Mouse (Mus musculus): Measurements from ENCODE around the gene Iba57. TPM values are rescaled to one million over a fixed set of nuclear protein-coding genes. Genes with fewer than 3 reads are reported as not detected.

Gene Iba57
- polyA plus RNA-seq, 1 experiment from 2014 or later: 12.1 TPM

DNA sequence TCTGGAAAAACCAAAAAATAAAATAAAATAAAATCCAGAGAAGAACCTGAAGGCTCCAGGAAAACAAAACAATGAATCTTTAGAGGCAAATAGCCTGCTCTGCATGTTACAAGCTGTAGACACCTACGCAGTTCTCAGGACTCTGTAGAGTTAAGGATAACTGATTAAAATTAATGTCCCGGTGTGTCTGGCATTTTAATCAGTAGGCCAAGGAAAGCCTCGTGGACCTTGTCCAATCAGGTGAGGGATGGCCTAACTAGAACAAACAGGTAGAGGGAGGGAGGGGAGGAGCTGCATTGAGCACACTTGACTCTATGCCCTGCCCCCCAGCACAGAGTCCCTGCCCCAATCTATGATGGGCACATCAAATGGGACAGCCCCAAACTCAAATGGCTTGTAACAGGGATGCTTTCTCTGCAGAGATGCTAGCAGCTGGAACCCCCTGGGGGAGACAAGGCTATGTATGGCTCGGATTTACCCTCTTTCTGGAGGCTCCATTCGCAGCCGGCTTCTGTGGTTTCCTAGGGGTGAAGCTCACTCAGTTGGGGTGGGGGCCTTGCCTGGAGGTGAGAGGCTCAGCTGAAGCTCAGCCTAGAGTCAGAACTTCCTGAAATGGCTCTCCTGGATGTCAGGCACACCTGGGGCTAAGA, 10.8 kb upstream of the Iba57 start:
- 50% methylated on average over 6 of the region's 6 CpGs for WGBS (ENCODE audit: insufficient replicate concordance)
- no peak overlapping the region for H3K4me3 ChIP-seq (replicated peaks)
- H3K36me3 ChIP-seq (replicated peaks): no peaks in the 10 kb centered on the region
- no peaks in the 10 kb centered on the region for H3K9me3 ChIP-seq (replicated peaks)
- no peak overlapping the region for H3K4me2 ChIP-seq
- H3K9ac ChIP-seq: no peak overlapping the region
- H3K4me1 ChIP-seq (replicated peaks): peaks cover 4% of the 10 kb centered on the region; the same call in 1 of the 2 replicates
- ATAC-seq (ENCODE audit: insufficient read depth): no peak
- H3K27ac ChIP-seq (replicated peaks): no peak overlapping the region
- peaks cover 75% of the 10 kb centered on the region for H3K27me3 ChIP-seq

DNA sequence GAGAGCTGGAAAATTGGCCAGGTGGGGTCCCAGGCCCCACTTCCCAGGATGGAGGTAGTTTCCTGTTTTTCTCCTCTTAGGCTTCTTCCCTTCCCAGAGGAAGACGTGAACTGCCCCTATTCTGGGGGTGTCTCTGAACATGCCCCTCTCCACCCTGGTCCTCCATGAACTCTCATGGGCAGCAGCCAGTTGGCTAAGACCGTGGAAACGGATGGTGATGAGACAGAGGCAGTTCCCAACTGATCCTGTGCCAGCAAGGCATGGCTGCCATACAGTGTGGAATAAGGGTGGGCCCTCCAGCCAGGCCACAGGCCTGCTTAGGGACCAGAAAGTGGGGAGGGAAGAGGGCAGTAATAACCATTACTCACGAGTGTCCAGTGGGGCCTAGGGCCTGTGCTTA, 7.0 kb upstream of the Iba57 start:
- no peak overlapping the region for H3K9ac ChIP-seq
- ATAC-seq (ENCODE audit: insufficient read depth): no peak
- H3K27ac ChIP-seq (replicated peaks): no peak overlapping the region
- H3K4me1 ChIP-seq (replicated peaks): peaks cover 23% of the 10 kb centered on the region
- no peak overlapping the region for H3K4me3 ChIP-seq (replicated peaks)
- no peak overlapping the region for H3K4me2 ChIP-seq
- H3K36me3 ChIP-seq (replicated peaks): no peaks in the 10 kb centered on the region
- WGBS (ENCODE audit: insufficient replicate concordance): 62% methylated on average over 4 of the region's 4 CpGs
- no peaks in the 10 kb centered on the region for H3K9me3 ChIP-seq (replicated peaks)
- peaks cover 37% of the 10 kb centered on the region for H3K27me3 ChIP-seq

DNA sequence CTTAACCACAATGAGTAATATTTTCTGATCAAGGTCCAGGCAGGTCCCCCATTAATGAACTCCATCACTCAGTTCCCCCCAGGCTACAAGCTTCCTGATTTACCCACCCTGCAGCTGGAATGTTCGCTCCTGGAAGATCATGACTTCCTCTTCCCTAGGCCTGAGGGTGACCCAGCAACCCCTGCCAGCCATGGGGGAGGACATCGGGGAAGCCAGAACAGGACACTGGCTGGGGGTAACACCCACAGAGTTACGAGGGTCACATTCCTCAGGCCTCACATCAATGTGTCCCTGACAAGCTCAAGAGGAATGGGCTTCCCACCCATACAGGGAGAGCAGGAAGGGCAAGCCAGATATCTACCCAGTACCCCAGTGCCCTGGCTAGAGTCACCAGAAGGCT, 6.3 kb upstream of the Iba57 start:
- no peak overlapping the region for H3K4me2 ChIP-seq
- no peaks in the 10 kb centered on the region for H3K9me3 ChIP-seq (replicated peaks)
- no peak for ATAC-seq (ENCODE audit: insufficient read depth)
- H3K27ac ChIP-seq (replicated peaks): no peak overlapping the region
- peaks cover 30% of the 10 kb centered on the region for H3K27me3 ChIP-seq
- H3K4me3 ChIP-seq (replicated peaks): no peak overlapping the region
- no peaks in the 10 kb centered on the region for H3K36me3 ChIP-seq (replicated peaks)
- no peak overlapping the region for H3K9ac ChIP-seq
- peaks cover 30% of the 10 kb centered on the region for H3K4me1 ChIP-seq (replicated peaks)
- 60% methylated on average over 3 of the region's 3 CpGs for WGBS (ENCODE audit: insufficient replicate concordance)

DNA sequence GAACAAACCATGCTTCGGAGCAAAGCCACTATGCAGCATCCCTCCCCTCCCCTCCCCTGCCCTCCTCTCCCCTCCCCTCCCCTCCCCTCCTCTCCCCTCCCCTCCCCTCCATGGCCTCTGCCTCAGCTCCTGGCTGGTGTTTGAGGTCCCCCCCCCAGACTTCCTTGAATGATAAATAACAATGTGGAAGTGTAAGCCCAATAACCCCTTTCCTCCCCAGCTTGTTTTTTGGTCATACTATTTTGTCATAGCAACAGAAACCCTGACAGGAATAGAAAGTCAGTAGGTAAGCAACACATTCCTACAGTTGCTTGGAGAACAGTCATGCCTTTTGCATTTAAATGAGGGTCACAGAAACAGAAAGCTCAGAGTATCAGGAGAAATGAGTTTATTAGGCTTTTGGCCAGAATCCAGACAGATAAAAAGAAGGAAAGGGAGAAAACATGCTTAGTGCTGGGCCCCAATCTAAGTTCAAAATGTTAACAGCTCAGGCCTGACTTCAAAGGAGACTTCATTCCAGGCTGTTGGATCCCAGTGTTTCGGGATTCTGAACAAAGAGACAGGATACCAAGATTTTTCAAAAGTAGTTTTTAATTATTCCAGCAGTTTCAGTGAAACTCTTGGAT, 2.2 kb upstream of the Iba57 start:
- 31% methylated on average over 2 of the region's 2 CpGs for whole genome bisulfite sequencing (ENCODE audit: insufficient replicate concordance)
- Histone ChIP-seq H3K27me3 (no peaks in the 10 kb centered on the region), H3K9ac (no peak overlapping the region), H3K9me3 (replicated peaks) (no peaks in the 10 kb centered on the region), H3K4me2 (peak overlapping the region; percentile 85; the same call in 1 of the 2 replicates), H3K4me1 (replicated peaks) (peaks cover 60% of the 10 kb centered on the region), H3K36me3 (replicated peaks) (peaks cover 12% of the 10 kb centered on the region), H3K27ac (replicated peaks) (peak overlapping the region; percentile 99), H3K4me3 (replicated peaks) (no peak overlapping the region)
- ATAC-seq (ENCODE audit: insufficient read depth): no peak

DNA sequence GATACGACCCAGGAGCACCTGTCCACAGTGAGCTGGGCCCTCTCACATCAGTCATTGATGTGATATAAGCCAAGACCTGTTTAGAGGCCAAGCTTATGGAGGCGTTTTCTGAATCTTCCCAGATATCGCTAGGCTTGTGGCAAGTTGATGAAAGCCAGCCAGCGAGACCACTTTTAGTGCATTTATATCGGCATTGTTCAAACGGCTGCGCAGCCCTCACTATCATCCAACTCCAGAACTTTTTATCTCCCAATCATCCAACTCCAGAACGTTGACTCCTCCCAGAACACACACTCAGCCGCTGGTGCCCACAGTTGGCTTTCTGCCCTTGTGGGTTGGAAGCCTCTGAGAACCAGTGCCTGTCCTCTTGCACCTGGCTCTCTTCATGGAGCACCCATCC, 845 bp upstream of the Iba57 start:
- Histone ChIP-seq H3K9ac (peak overlapping the region; percentile 88), H3K27me3 (no peaks in the 10 kb centered on the region)
- peak; percentile 73 for ATAC-seq (ENCODE audit: insufficient read depth)

DNA sequence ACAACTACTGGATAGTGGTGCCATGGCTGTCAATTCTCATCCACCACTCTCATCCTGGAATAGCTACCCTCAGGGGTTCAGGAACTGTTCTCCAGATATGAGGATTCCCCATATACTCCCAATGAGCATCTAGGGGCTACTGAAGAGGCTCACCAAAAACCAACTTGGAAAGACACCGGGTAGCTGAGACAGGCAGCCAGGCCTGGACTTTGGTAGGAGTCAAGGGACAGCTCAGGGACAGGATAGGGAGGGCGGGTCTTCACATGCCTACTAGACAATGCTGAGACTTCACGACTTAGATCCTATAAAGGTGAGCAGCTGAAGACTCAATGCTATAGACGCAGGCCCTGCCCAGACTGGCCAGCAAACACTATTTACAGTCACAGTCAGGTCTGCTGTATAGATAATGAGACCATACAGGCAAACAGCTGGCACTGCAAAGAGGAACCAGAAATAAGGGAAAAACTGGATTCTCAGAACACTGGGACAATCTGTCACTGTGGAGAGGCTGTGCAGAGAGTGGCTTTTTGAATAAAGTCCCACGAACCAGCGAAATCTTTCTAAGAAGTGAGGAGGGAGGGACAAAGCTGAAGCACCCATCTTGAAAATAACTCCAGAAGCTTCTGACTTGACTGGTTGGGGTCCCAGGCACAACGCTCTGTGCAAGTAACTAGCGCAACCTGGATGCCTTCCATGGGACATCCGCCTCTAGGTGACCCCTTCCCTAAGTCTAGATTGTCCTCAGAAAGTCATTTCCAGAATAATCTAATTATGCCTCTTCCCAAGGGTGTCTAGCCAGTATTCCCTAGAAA, 890 bp downstream of the Iba57 start:
- WGBS (ENCODE audit: insufficient replicate concordance): 39% methylated on average over 9 of the region's 9 CpGs
- peaks cover 43% of the 10 kb centered on the region for H3K36me3 ChIP-seq (replicated peaks)
- peak overlapping the region; percentile 78 for H3K4me3 ChIP-seq (replicated peaks)
- H3K9ac ChIP-seq: peak overlapping the region; percentile 64
- no peak for ATAC-seq (ENCODE audit: insufficient read depth)
- H3K4me1 ChIP-seq (replicated peaks): peaks cover 55% of the 10 kb centered on the region
- H3K9me3 ChIP-seq (replicated peaks): no peaks in the 10 kb centered on the region
- peak overlapping the region; percentile 85 for H3K4me2 ChIP-seq
- peak overlapping the region; percentile 99 for H3K27ac ChIP-seq (replicated peaks)
- H3K27me3 ChIP-seq: no peaks in the 10 kb centered on the region

More for the DNA sequence above, 845 bp upstream of the Iba57 start:
- peaks cover 26% of the 10 kb centered on the region for H3K36me3 ChIP-seq (replicated peaks)
- peak overlapping the region; percentile 78 for H3K4me3 ChIP-seq (replicated peaks)
- H3K4me2 ChIP-seq: peak overlapping the region; percentile 85
- no peaks in the 10 kb centered on the region for H3K9me3 ChIP-seq (replicated peaks)
- peak overlapping the region; percentile 99 for H3K27ac ChIP-seq (replicated peaks)
- peaks cover 63% of the 10 kb centered on the region for H3K4me1 ChIP-seq (replicated peaks)
- 14% methylated on average over 9 of the region's 9 CpGs for WGBS (ENCODE audit: insufficient replicate concordance)

DNA sequence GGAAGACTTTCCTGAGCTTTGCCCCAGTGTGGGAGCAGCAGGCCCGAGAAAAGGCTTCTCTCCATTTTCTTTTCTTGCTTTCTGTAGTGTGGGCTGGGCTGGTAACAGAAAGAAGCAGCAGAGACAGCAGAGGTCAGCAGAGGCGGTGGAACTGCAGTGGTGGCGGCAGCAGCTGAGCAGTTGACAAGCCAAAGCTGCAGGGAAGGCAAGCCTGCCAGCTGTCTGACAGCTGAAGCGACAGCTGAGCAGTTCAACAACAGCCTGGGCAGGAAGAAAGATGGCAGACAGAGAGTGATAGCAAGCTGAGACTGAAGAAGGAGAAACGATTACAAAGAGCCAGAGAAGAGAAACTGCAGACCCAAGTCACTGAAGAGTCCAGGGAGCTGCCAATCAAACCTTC, 2.1 kb downstream of the Iba57 start:
- peak overlapping the region; percentile 64 for H3K9ac ChIP-seq
- H3K4me2 ChIP-seq: peak overlapping the region; percentile 85

DNA sequence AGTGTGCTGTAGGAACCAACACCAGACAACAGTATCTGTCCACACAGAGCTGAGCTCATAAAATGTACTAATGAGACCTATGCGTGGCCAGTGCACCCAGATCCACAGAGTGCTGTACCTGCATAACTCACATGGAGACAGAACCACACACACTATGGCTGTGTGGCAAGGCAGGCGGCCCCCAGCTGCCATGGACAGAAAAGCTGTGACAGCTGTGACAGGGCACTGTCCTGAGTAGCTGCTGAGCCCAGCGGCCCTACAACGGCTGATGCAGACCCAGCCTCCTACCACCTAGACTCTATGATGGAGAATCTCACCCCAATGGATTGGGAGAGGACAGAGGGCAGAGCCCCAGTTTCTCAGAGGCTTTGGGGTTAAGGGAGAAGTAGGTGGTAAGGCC, 4.0 kb downstream of the Iba57 start:
- Histone ChIP-seq H3K9ac (no peak overlapping the region), H3K4me2 (no peak overlapping the region), H3K9me3 (replicated peaks) (no peaks in the 10 kb centered on the region), H3K27me3 (no peaks in the 10 kb centered on the region), H3K4me1 (replicated peaks) (peaks cover 34% of the 10 kb centered on the region), H3K36me3 (replicated peaks) (peaks cover 66% of the 10 kb centered on the region), H3K4me3 (replicated peaks) (no peak overlapping the region), H3K27ac (replicated peaks) (no peak overlapping the region)
- ATAC-seq (ENCODE audit: insufficient read depth): no peak
- WGBS (ENCODE audit: insufficient replicate concordance): 85% methylated on average over 4 of the region's 4 CpGs

More for the DNA sequence above, 2.1 kb downstream of the Iba57 start:
- no peaks in the 10 kb centered on the region for H3K27me3 ChIP-seq
- peaks cover 55% of the 10 kb centered on the region for H3K36me3 ChIP-seq (replicated peaks)
- H3K4me1 ChIP-seq (replicated peaks): peaks cover 47% of the 10 kb centered on the region
- no peak for ATAC-seq (ENCODE audit: insufficient read depth)
- no peaks in the 10 kb centered on the region for H3K9me3 ChIP-seq (replicated peaks)
- WGBS (ENCODE audit: insufficient replicate concordance): 76% methylated on average over 5 of the region's 5 CpGs
- peak overlapping the region; percentile 78 for H3K4me3 ChIP-seq (replicated peaks)
- H3K27ac ChIP-seq (replicated peaks): peak overlapping the region; percentile 99

DNA sequence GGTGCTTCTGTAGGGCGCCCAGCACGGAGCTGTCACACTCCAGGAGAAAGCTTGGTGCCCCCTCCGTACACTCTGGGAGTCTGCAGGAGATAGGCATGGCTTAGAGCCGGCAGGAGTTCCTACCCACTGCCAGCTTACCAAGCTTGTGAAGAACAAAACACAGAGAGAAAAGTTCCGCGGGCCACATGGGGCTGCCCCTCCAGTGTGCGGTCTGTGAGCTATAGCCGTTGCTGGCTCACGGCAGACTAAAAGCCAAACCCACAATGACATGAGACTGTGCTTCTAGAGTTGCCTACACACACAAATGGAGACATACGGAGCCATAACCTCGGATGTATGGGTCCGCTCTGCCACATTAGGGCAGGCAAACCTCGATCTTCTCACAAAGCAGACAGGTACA, 4.4 kb downstream of the Iba57 start:
- Histone ChIP-seq H3K4me2 (no peak overlapping the region), H3K9ac (no peak overlapping the region), H3K27ac (replicated peaks) (no peak overlapping the region), H3K27me3 (no peaks in the 10 kb centered on the region), H3K36me3 (replicated peaks) (peaks cover 66% of the 10 kb centered on the region), H3K9me3 (replicated peaks) (no peaks in the 10 kb centered on the region), H3K4me1 (replicated peaks) (peaks cover 31% of the 10 kb centered on the region), H3K4me3 (replicated peaks) (no peak overlapping the region)
- no peak for ATAC-seq (ENCODE audit: insufficient read depth)
- 90% methylated on average over 13 of the region's 13 CpGs for WGBS (ENCODE audit: insufficient replicate concordance)

DNA sequence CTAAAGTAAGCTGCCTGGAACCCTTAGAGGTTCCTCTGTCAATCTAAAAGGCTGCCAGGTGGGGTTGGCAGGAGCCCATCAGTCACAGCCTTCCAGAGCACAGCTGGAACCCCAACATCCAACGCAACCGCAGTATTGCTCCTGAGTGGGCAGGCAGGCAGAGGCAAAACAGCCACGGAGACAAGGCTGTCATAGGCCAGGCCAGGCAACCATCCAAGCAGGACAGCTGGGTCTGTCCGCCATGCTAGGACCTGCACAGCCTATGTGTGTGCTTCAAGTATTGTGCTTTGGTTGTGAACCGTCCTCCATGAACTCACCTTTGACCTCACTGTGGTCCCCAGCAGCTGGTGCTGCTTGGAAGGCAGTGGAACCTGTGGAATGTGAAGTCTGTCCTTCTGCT, 7.6 kb downstream of the Iba57 start:
- no peak for ATAC-seq (ENCODE audit: insufficient read depth)
- H3K27me3 ChIP-seq: no peaks in the 10 kb centered on the region
- H3K4me3 ChIP-seq (replicated peaks): no peak overlapping the region
- H3K27ac ChIP-seq (replicated peaks): no peak overlapping the region
- peaks cover 8% of the 10 kb centered on the region for H3K4me1 ChIP-seq (replicated peaks)
- WGBS (ENCODE audit: insufficient replicate concordance): 88% methylated on average over 5 of the region's 5 CpGs
- H3K9ac ChIP-seq: no peak overlapping the region
- no peak overlapping the region for H3K4me2 ChIP-seq
- H3K36me3 ChIP-seq (replicated peaks): peaks cover 55% of the 10 kb centered on the region
- H3K9me3 ChIP-seq (replicated peaks): no peaks in the 10 kb centered on the region

DNA sequence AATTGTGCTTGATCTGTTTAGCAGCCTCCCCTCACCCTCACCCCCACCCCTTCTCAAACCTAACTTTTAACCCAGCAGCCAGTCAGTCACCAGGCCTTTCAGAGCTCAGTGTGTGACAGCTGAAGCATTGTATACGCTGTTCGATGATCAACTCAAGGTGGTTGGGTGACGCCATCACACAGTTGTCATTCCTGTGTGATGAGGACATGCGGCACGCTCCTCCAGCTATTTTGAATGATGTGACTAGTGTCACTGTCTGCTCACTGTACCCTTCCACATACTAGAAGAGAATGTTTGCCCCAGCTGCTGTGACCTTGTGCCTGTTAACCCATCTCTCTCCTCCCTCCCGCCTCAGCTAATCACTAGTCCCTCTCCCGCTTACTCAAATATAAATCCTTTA, 9.3 kb downstream of the Iba57 start:
- Histone ChIP-seq H3K4me3 (replicated peaks) (no peak overlapping the region), H3K27ac (replicated peaks) (no peak overlapping the region), H3K4me1 (replicated peaks) (peaks cover 4% of the 10 kb centered on the region; the same call in 1 of the 2 replicates), H3K9ac (no peak overlapping the region), H3K9me3 (replicated peaks) (no peaks in the 10 kb centered on the region), H3K4me2 (no peak overlapping the region), H3K27me3 (peaks cover 4% of the 10 kb centered on the region; the same call in 1 of the 2 replicates), H3K36me3 (replicated peaks) (peaks cover 39% of the 10 kb centered on the region)
- 83% methylated on average over 7 of the region's 7 CpGs for WGBS (ENCODE audit: insufficient replicate concordance)
- no peak for ATAC-seq (ENCODE audit: insufficient read depth)

Measured in liver, embryonic 15.5 days (tissue).